19 mouse cellular contexts compared by ENCODE assay signal in the genomic region with DNA sequence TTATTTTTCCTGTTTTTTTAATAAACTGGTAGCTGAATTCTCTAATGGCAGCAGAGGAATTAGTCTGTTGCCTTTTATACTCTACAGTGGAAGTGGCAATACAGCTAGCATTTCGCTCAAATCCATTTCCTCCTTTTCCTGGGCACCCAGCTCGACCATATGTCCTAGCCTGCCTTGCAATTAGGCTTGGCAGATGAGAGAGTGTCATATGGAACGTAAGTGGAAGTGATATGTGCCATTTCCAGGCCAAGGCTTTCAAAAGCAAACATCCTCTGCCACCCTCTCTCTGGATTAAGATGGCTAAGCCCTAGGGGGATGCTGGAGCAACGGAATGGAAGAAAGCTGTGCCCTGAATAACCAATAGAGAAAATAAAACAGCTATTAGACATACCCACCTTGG.
A peak's percentile ranks its signal among the peaks of the same experiment; 100 is the strongest.
DNase-seq lines count a peak whose midpoint lies in the region; ATAC-seq and TF ChIP-seq lines count a peak whose summit lies in the region.
"Had no signal": no experiment of that assay in that cellular context is flagged by ENCODE, and none has a peak within 500 bp of the region (broad histone marks: within the 10 kb centered on the region; RNA-seq: fewer than 3 reads in every experiment).

No protein-coding gene starts in this region.

- no peak overlapping the region for H3K27ac ChIP-seq in forebrain, embryonic 15.5 days (replicated peaks)
- no peak overlapping the region for H3K27ac ChIP-seq in forebrain, embryonic 12.5 days
- H3K27ac ChIP-seq in cerebellum, adult 2 months (ENCODE audit: insufficient read depth, low read length), result peak overlapping the region; percentile 14; the same call in 1 of the 2 replicates
- no peak overlapping the region for H3K27ac ChIP-seq in forebrain, postnatal 0 days (ENCODE audit: low read depth, low read length)
- no peak overlapping the region for H3K27ac ChIP-seq in liver, embryonic 11.5 days (ENCODE audit: low read depth, low read length)
- H3K27ac ChIP-seq: embryonic facial prominence, embryonic 15.5 days; hindbrain, embryonic 15.5 days; macrophage; midbrain, embryonic 12.5 days; stomach, postnatal 0 days had no signal

- H3K27me3 ChIP-seq in forebrain, embryonic 15.5 days, result no peaks in the 10 kb centered on the region
- H3K27me3 ChIP-seq in forebrain, embryonic 12.5 days, result no peaks in the 10 kb centered on the region
- H3K27me3 ChIP-seq in cerebellum, adult 2 months (ENCODE audit: control insufficient read depth, insufficient read depth, low read length), result no peaks in the 10 kb centered on the region
- no peaks in the 10 kb centered on the region for H3K27me3 ChIP-seq in forebrain, postnatal 0 days (ENCODE audit: insufficient read depth, low read length)
- H3K27me3 ChIP-seq in liver, embryonic 11.5 days (replicated peaks; ENCODE audit: control insufficient read depth, insufficient read depth, low read length), result no peaks in the 10 kb centered on the region
- H3K27me3 ChIP-seq: embryonic facial prominence, embryonic 15.5 days; hindbrain, embryonic 15.5 days; midbrain, embryonic 12.5 days had no signal

- 44% methylated on average over 4 of the region's 4 CpGs for WGBS in forebrain, embryonic 15.5 days
- WGBS in forebrain, embryonic 12.5 days, result 60% methylated on average over 4 of the region's 4 CpGs
- WGBS in cerebellum, adult 2 months, result 7% methylated on average over 4 of the region's 4 CpGs
- 41% methylated on average over 4 of the region's 4 CpGs for WGBS in forebrain, postnatal 0 days
- WGBS in liver, embryonic 11.5 days, result 55% methylated on average over 4 of the region's 4 CpGs

- no peak overlapping the region for H3K4me3 ChIP-seq in forebrain, embryonic 15.5 days
- no peak overlapping the region for H3K4me3 ChIP-seq in forebrain, embryonic 12.5 days (replicated peaks)
- no peak overlapping the region for H3K4me3 ChIP-seq in cerebellum, adult 2 months (replicated peaks; ENCODE audit: insufficient read depth, low read depth, low read length)
- no peak overlapping the region for H3K4me3 ChIP-seq in forebrain, postnatal 0 days (ENCODE audit: low read depth, low read length)
- H3K4me3 ChIP-seq in liver, embryonic 11.5 days (ENCODE audit: low read depth, low read length), result no peak overlapping the region
- H3K4me3 ChIP-seq: embryonic facial prominence, embryonic 15.5 days; hindbrain, embryonic 15.5 days; midbrain, embryonic 12.5 days had no signal

- TF ChIP-seq POLR2A in cerebellum, adult 2 months (IDR thresholded peaks at IDR 0.05; ENCODE audit: borderline replicate concordance, insufficient read depth, low read length), result no peak

- ATAC-seq in forebrain, embryonic 15.5 days (replicated peaks), result peak; percentile 70; the same call in 1 of the 2 replicates
- no peak for ATAC-seq in forebrain, embryonic 12.5 days (ENCODE audit: low FRiP score)
- ATAC-seq in forebrain, postnatal 0 days, result peak; percentile 85
- no peak for ATAC-seq in liver, embryonic 11.5 days (replicated peaks; ENCODE audit: low FRiP score)
- no peak for ATAC-seq in activated CD4-positive, CD25-positive, alpha-beta regulatory T cell, adult 4 months
- ATAC-seq: Patski had no signal

- peak; percentile 98 for DNase-seq in brain, adult 2 months (ENCODE audit: low read depth, low spot score)
- peak; percentile 76 to 94 for DNase-seq in cerebellum, adult 2 months
- DNase-seq in forebrain, postnatal 0 days, result peak; percentile 77
- DNase-seq in liver, embryonic 11.5 days (ENCODE audit: low spot score), result no peak
- DNase-seq: gastrocnemius, postnatal 25 days; kidney, adult 8-10 months; kidney, postnatal 36 days; lung, embryonic 14.5 days; thymus, postnatal 36 days had no signal

- no peak overlapping the region for H3K4me2 ChIP-seq in forebrain, embryonic 15.5 days (replicated peaks)
- no peak overlapping the region for H3K4me2 ChIP-seq in forebrain, embryonic 12.5 days
- H3K4me2 ChIP-seq in forebrain, postnatal 0 days (ENCODE audit: low read depth), result no peak overlapping the region
- no peak overlapping the region for H3K4me2 ChIP-seq in liver, embryonic 11.5 days
- H3K4me2 ChIP-seq: embryonic facial prominence, embryonic 15.5 days; heart, embryonic 11.5 days; hindbrain, embryonic 15.5 days; lung, embryonic 14.5 days; midbrain, embryonic 12.5 days had no signal

- no peak for TF ChIP-seq CTCF in cerebellum, adult 2 months (IDR thresholded peaks at IDR 0.05; ENCODE audit: borderline replicate concordance, insufficient read depth, low read depth, low read length)
- TF ChIP-seq CTCF in forebrain, postnatal 0 days (IDR thresholded peaks at IDR 0.05; ENCODE audit: low read depth), result no peak

- H3K36me3 ChIP-seq in forebrain, embryonic 15.5 days, result no peaks in the 10 kb centered on the region
- H3K36me3 ChIP-seq in forebrain, embryonic 12.5 days (replicated peaks), result no peaks in the 10 kb centered on the region
- H3K36me3 ChIP-seq in forebrain, postnatal 0 days (ENCODE audit: insufficient read depth), result no peaks in the 10 kb centered on the region
- H3K36me3 ChIP-seq in liver, embryonic 11.5 days (ENCODE audit: control insufficient read depth, insufficient read depth, low read length), result no peaks in the 10 kb centered on the region
- H3K36me3 ChIP-seq: embryonic facial prominence, embryonic 15.5 days; hindbrain, embryonic 15.5 days; midbrain, embryonic 12.5 days had no signal

- H3K9ac ChIP-seq in forebrain, embryonic 15.5 days (replicated peaks), result no peak overlapping the region
- H3K9ac ChIP-seq in forebrain, embryonic 12.5 days, result no peak overlapping the region
- H3K9ac ChIP-seq in forebrain, postnatal 0 days, result no peak overlapping the region
- H3K9ac ChIP-seq in liver, embryonic 11.5 days (ENCODE audit: low read depth, low read length), result no peak overlapping the region
- H3K9ac ChIP-seq: embryonic facial prominence, embryonic 15.5 days; hindbrain, embryonic 15.5 days; lung, embryonic 14.5 days; midbrain, embryonic 12.5 days had no signal

- H3K4me1 ChIP-seq in forebrain, embryonic 15.5 days, result peaks cover 7% of the 10 kb centered on the region; the same call in 1 of the 2 replicates
- H3K4me1 ChIP-seq in forebrain, embryonic 12.5 days, result no peaks in the 10 kb centered on the region
- peaks cover 30% of the 10 kb centered on the region; the same call in 1 of the 2 replicates for H3K4me1 ChIP-seq in cerebellum, adult 2 months (ENCODE audit: control insufficient read depth, insufficient read depth, low read length)
- peaks cover 4% of the 10 kb centered on the region; the same call in 1 of the 2 replicates for H3K4me1 ChIP-seq in forebrain, postnatal 0 days (ENCODE audit: insufficient read depth)
- H3K4me1 ChIP-seq in liver, embryonic 11.5 days (replicated peaks; ENCODE audit: control insufficient read depth, insufficient read depth, low read length), result no peaks in the 10 kb centered on the region
- H3K4me1 ChIP-seq: embryonic facial prominence, embryonic 15.5 days; midbrain, embryonic 12.5 days had no signal

- H3K9me3 ChIP-seq in forebrain, embryonic 15.5 days, result no peaks in the 10 kb centered on the region
- H3K9me3 ChIP-seq in forebrain, embryonic 12.5 days, result no peaks in the 10 kb centered on the region
- H3K9me3 ChIP-seq in forebrain, postnatal 0 days (ENCODE audit: low read length), result no peaks in the 10 kb centered on the region
- no peaks in the 10 kb centered on the region for H3K9me3 ChIP-seq in liver, embryonic 11.5 days (ENCODE audit: control insufficient read depth, low read length)
- H3K9me3 ChIP-seq: embryonic facial prominence, embryonic 15.5 days; hindbrain, embryonic 15.5 days; midbrain, embryonic 12.5 days had no signal

Comparison
In these comparisons a context has a peak if more than half of its experiments do, and no peak if none do; other contexts are left out.
1. ATAC-seq: peak in forebrain, embryonic 15.5 days (single experiment) and forebrain, postnatal 0 days (single experiment); none in forebrain, embryonic 12.5 days (single experiment), liver, embryonic 11.5 days (single experiment) and activated CD4-positive, CD25-positive, alpha-beta regulatory T cell, adult 4 months (single experiment).